Mouse (Mus musculus): ENCODE measurements around the gene Gm20547.

GRCm38 (mm10) chr17:34838785-34839184, 43.1 kb downstream of the Gm20547 start:
- TF ChIP-seq CTCF (IDR thresholded peaks at IDR 0.05; ENCODE audit: borderline replicate concordance, insufficient read depth, low read length) (no peak), POLR2A (IDR thresholded peaks at IDR 0.05; ENCODE audit: low read depth, low read length) (no peak)

All from embryonic fibroblast, embryonic 13.5 days (primary cell).